Mouse (Mus musculus) bone marrow, adult 2 months (tissue): ENCODE measurements around the gene Gpx2.

Source experiments
- CTCF ChIP-seq: fragments of 200-500 bp; IDR thresholded peaks from 2 replicates; pipeline ENCODE4 v1.5.1; 2011; ENCODE audit warnings: low read length, control low read depth; ENCODE audit not compliant: control insufficient read depth, insufficient read depth
- POLR2A ChIP-seq: fragments of 200-500 bp; IDR thresholded peaks from 2 replicates; pipeline ENCODE4 v1.6.1; 2011; ENCODE audit warnings: low read depth, mild to moderate bottlenecking, control low read depth, low read length, borderline replicate concordance; ENCODE audit not compliant: control insufficient read depth

DNA sequence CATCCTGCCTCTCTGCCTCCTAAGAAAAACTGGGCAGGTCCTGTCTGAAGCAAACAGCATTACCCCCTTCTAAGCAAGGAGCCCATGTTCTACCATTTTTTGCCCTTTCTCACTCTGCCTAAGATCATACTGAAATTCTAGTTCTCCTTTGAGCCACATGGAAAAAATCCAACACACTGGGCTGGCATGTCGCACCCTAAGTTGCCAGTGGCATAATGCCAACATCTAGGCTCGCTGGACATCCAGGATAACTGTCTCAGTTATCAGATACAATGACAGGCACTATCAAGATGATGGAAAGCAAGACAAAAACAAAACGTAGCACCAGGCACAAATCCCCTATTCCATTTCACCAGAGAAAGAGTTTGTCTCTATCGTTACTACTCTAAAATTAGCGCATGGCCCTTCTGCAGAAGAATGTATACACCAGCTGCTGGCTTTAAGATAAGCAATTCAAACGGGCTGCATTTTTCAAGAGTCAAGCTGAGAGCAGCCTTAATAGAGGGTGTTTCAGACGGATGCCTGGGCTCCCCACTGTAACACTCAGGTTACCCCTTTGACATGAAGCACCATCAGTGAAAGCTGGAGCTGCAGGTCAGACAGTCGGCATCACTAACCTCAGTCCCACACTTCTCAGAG is 4.8 kb downstream of the Gpx2 start:
- TF ChIP-seq POLR2A: no peak
- no peak for TF ChIP-seq CTCF
